Mouse (Mus musculus) neutrophil, adult 59 days (primary cell): ENCODE data around the gene Il9r. TPM values are rescaled to one million over a fixed set of nuclear protein-coding genes. Genes with fewer than 3 reads are reported as not detected.

Experiments
- total RNA-seq, 2 experiments: library from RNA; stranded (reverse); gene quantifications; 1 replicate in 1 of 2; 2 replicates in 1 of 2; pipeline ENCODE4 v1.2.4; 2023

The Il9r gene
- under 1 TPM; 0.16 to 0.18 TPM for total RNA-seq

DNA sequence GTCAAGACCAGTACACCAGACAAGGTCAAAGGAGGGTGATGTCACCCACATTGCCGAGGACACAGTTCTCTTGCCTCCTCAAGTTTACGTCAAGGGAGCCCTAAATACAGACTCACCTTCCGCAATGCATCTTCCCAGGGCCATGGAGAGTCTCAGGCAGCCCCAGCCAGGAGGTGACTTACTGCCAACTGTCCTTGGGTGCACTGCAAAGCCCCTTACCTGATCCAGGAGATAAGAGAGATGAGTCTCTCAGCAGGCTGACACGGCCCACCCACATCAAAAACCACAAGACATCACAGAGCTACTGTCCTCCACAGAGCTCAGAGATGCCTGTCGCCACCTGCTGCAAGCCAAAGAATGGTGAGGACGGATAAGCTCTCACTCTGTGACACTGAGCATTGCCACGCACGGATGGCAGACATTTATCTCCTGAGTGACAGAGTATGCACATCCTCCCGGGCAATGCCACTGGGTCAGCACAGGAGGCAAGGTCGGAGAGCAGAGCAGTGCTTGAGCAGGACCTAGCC lies at the start of gene Il9r:
Gene Il9r, minus strand, starts transcription at position 205 of the 527 bp plus-strand sequence.

DNA sequence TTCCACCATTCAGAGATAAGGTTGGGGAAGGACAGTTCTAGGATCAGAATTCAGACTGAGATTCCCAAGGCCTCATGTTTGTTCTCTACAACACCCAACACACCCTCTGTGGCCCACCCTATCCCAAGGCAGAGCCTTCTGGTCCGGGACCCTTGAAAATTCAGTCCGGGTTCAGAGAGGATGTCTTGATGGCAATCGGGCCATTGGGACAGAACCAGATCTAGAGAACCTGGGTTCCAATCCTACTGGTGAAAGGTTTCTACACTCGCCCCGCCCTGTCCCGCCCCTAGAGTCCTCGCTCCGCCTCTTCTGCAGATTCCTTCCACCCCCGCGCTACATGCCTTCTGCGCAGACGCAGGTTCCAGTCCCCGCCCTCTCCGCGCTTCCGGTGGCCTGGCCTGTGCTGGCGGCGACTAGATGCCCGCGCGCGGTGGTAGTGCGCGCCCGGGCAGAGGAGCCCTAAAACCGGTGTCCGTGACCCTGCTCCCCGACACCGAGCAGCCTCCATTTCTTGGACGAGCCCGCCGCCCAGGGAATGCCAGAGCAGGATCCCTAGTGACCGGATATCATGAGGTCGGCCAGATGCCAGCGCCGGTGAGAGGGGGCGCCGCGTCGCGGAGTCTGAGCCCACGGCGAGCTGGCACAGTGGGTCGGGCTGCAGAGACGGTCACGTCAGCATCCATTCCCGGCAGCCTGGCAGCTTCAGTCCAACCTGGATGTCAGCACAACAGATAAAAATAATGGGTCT lies 26.2 kb upstream of the Il9r start, which contains the start of gene Mpg:
Gene Mpg, plus strand, starts transcription at position 382 of the 748 bp plus-strand sequence.

DNA sequence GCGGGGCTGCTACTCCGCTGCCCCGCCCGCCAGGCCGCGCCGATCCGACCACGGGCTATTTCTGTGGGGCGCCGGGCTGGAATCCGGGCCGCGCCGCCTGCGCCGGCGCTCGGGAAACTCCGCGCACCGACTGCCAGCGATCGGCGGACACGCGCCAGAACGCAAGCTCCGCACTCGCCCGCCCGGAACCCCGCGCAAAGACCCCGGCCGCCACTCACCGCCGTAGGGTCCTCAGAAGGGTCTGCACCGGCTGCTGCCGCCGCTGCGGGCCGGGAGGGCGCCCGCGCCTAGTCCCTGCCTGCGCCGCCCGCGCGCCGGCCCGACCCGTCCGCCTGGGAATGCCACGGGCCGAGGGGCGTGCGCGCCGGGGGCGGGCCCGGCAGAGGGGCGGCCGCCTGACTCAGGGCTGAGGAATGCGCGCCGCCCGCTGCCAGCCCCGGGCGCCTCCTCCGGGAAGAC lies 21.9 kb upstream of the Il9r start, which contains the start of gene Rhbdf1:
Gene Rhbdf1, minus strand, starts transcription at position 350 of the 459 bp plus-strand sequence.

DNA sequence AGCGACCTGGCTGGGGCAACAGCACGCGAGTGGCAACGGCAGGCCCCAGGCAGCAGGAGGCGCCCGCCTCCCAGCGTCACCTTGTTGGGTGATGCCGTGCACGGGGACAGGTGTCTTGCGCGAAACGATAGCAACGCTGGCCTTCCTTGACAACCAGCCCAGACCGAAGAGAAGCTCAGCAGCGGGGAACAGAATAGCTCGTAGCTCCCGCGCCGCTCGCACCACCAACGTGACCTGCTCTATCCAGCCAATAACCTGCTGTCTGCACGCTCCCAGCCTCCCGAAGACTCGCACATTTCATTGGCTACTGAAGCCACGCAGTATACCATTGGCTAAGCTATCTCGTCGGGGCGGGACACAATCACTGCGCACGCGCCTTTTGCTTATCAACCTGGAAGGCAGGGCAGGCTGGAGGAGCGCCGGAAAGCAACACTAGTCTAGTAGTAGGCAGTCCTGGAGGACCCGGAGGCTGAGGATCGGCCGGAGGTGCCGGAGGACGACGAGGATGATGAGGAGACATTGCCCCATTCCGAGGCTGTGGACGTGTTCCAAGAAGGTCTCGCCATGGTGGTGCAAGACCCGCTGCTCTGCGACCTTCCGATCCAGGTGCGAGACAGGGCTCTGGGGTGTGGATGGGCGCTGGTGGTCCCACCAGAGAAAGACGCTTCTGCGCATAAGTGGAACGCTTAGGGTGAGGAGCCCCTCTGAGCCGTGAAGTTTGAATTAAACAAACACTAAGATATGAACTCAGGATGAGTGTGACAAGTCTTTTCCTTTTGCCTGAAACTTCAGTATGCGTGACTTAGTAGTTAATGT lies 5.2 kb upstream of the Il9r start, which contains the start of gene Snrnp25:
Gene Snrnp25, plus strand, starts transcription at position 358 of the 816 bp plus-strand sequence.

Other genes with a start within 250 kb of the Il9r start
- gene 4930524B15Rik, start 234.7 kb downstream of the Il9r start, total RNA-seq: not detected
- under 1 TPM in 1 of 2 experiments, not detected in 1; 0.44 TPM for gene Nsg2, start 199.8 kb downstream of the Il9r start, total RNA-seq
- gene Snrnp25, start 5.1 kb upstream of the Il9r start, total RNA-seq: 10 to 100 TPM; 10.8 to 15.6 TPM
- 1 to 10 TPM in 1 of 2 experiments, under 1 TPM in 1; 0.36 to 1.1 TPM for gene Rhbdf1, start 22.0 kb upstream of the Il9r start, total RNA-seq
- gene Mpg, start 26.2 kb upstream of the Il9r start, total RNA-seq: 1 to 10 TPM; 8.3 to 9.1 TPM
- 10 to 100 TPM; 16.4 to 18.4 TPM for gene Nprl3, start 67.4 kb upstream of the Il9r start, total RNA-seq
- gene Hba-x, start 76.1 kb upstream of the Il9r start, total RNA-seq: not detected
- gene Hba-a1, start 83.2 kb upstream of the Il9r start, total RNA-seq: 1,000 to 10,000 TPM; 1,163 to 1,619 TPM
- 1 to 10 TPM; 2.0 to 2.8 TPM for gene Hbq1b, start 86.7 kb upstream of the Il9r start, total RNA-seq
- gene Hba-a2, start 96.2 kb upstream of the Il9r start, total RNA-seq: 100 to 1,000 TPM; 626 to 696 TPM
- gene Hbq1a, start 99.8 kb upstream of the Il9r start, total RNA-seq: not detected
- 1 to 10 TPM; 4.0 to 5.8 TPM for gene Sh3pxd2b, start 147.5 kb upstream of the Il9r start, total RNA-seq